Mouse (Mus musculus) embryonic fibroblast, embryonic 13.5 days (primary cell): Measurements from ENCODE around the gene Oasl2.

ENCODE experiments used
- CTCF ChIP-seq: IDR thresholded peaks from 2 replicates; pipeline ENCODE4 v1.5.1; 2011; ENCODE audit warnings: mild to moderate bottlenecking, control low read depth, low read length, moderate library complexity, borderline replicate concordance; ENCODE audit not compliant: insufficient read depth
- POLR2A ChIP-seq: IDR thresholded peaks from 2 replicates; pipeline ENCODE4 v1.6.1; 2011; ENCODE audit warnings: low read depth, mild to moderate bottlenecking, control low read depth, low read length, moderate library complexity

- TF ChIP-seq POLR2A: no peak
- no peak for TF ChIP-seq CTCF
These were observed 46.0 kb downstream of the Oasl2 start for GRCm38 (mm10) chr5:114942766-114943130.
